Mouse (Mus musculus): Measurements from ENCODE around the gene Lrrc61.
"Not testable (repeated sequence)": the region's sequence is repeated elsewhere in the genome, so short reads cannot be mapped to it uniquely, and the experiment has no call there.

The Lrrc61 gene

GRCm38 (mm10) chr6:48554280-48555103 lies at the start of gene Lrrc61:
Lrrc61 (plus strand) TSS chr6:48554796.
- peak; percentile 66 for DNase-seq (ENCODE audit: low read depth)

- no peak for DNase-seq (ENCODE audit: low read depth)
Observed at GRCm38 (mm10) chr6:48508087-48508486, 46.5 kb upstream of the Lrrc61 start.

- DNase-seq (ENCODE audit: low read depth) = no peak
Observed at GRCm38 (mm10) chr6:48510426-48510825, 44.2 kb upstream of the Lrrc61 start.

GRCm38 (mm10) chr6:48511861-48512260 lies 42.7 kb upstream of the Lrrc61 start:
- no peak for DNase-seq (ENCODE audit: low read depth)

GRCm38 (mm10) chr6:48524882-48525281 lies 29.7 kb upstream of the Lrrc61 start:
- DNase-seq (ENCODE audit: low read depth) = not testable (repeated sequence)

GRCm38 (mm10) chr6:48527901-48528300 lies 26.7 kb upstream of the Lrrc61 start:
- DNase-seq (ENCODE audit: low read depth) = no peak

GRCm38 (mm10) chr6:48529261-48529660 lies 25.3 kb upstream of the Lrrc61 start:
- DNase-seq (ENCODE audit: low read depth) = no peak

- no peak for DNase-seq (ENCODE audit: low read depth)
Observed at GRCm38 (mm10) chr6:48529871-48530440, 24.6 kb upstream of the Lrrc61 start.

GRCm38 (mm10) chr6:48530862-48531261 lies 23.7 kb upstream of the Lrrc61 start:
- DNase-seq (ENCODE audit: low read depth) = no peak

- no peak for DNase-seq (ENCODE audit: low read depth)
Observed at GRCm38 (mm10) chr6:48533475-48533874, 21.1 kb upstream of the Lrrc61 start.

GRCm38 (mm10) chr6:48534913-48535312 lies 19.7 kb upstream of the Lrrc61 start:
- DNase-seq (ENCODE audit: low read depth) = no peak

GRCm38 (mm10) chr6:48536091-48536490 lies 18.5 kb upstream of the Lrrc61 start:
- DNase-seq (ENCODE audit: low read depth) = no peak

- DNase-seq (ENCODE audit: low read depth) = no peak
Observed at GRCm38 (mm10) chr6:48537105-48537954, 17.3 kb upstream of the Lrrc61 start, which contains the start of gene Atp6v0e2. Atp6v0e2 (plus strand) TSS chr6:48537615.

GRCm38 (mm10) chr6:48538841-48539737 lies 15.5 kb upstream of the Lrrc61 start:
- peak; percentile 48 for DNase-seq (ENCODE audit: low read depth)

GRCm38 (mm10) chr6:48539860-48540259 lies 14.7 kb upstream of the Lrrc61 start:
- DNase-seq (ENCODE audit: low read depth) = no peak

- no peak for DNase-seq (ENCODE audit: low read depth)
Observed at GRCm38 (mm10) chr6:48540721-48541120, 13.9 kb upstream of the Lrrc61 start.

GRCm38 (mm10) chr6:48541560-48542450 lies 12.8 kb upstream of the Lrrc61 start:
- no peak for DNase-seq (ENCODE audit: low read depth)

- no peak for DNase-seq (ENCODE audit: low read depth)
Observed at GRCm38 (mm10) chr6:48542631-48543030, 12.0 kb upstream of the Lrrc61 start.

GRCm38 (mm10) chr6:48545251-48545650 lies 9.3 kb upstream of the Lrrc61 start:
- DNase-seq (ENCODE audit: low read depth) = no peak

- DNase-seq (ENCODE audit: low read depth) = no peak
Observed at GRCm38 (mm10) chr6:48546271-48546670, 8.3 kb upstream of the Lrrc61 start.

Measured in c-Kit-positive CD71-positive TER-119-negative erythroid progenitor cells, embryonic 14.5 days (primary cell).